Mouse (Mus musculus): ENCODE results near the gene Hectd3.

Hectd3 gene

DNA sequence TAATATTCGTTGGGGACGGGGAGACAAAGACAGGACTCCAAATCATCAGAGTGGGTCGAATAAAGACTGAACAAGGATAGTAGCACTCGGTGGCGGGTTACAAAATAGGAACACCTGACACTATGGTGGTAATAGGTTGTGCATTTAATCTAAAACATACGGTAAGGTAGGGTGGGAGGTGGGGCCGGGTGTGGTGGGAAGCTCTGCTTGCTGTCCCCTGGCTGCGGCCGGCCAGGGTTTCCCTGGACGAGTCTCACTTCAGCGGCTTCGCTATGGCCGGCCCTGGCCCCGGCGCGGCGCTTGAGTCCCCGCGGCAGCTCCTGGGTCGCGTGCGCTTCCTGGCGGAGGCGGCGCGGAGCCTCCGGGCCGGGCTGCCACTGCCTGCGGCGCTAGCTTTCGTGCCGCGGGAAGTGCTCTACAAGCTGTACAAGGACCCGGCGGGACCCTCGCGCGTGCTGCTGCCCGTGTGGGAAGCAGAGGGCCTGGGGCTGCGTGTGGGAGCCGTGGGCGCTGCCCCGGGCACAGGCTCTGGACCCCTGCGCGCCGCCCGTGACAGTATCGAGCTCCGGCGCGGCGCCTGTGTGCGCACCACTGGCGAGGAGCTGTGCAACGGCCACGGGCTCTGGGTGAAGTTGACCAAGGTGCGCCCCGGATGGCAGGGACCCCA, at the start of gene Hectd3:
Hectd3 (plus strand) TSS at position 187 of the 667 bp plus-strand sequence.
- peak; percentile 81 for DNase-seq (ENCODE audit: low read depth)

DNA sequence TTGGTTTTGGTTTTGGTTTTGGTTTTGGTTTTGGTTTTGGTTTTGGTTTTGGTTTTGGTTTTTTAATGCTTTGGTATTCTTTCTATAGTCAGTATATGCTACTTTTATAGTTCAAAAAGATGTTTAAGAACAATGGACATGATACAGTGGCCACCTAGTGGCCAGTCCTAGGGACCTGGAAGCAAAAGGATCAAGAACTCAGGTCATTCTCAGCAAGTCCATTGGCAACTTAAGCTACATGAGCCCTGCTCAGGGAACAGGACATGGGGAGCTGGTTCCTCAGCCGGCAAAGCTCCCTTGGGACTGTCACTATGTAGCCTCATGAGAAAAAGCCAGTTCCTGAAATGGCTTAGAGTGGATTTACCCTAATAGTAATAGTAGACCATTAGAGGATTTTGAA, 43.5 kb upstream of the Hectd3 start:
- peak; percentile 60 for DNase-seq (ENCODE audit: low read depth)

DNA sequence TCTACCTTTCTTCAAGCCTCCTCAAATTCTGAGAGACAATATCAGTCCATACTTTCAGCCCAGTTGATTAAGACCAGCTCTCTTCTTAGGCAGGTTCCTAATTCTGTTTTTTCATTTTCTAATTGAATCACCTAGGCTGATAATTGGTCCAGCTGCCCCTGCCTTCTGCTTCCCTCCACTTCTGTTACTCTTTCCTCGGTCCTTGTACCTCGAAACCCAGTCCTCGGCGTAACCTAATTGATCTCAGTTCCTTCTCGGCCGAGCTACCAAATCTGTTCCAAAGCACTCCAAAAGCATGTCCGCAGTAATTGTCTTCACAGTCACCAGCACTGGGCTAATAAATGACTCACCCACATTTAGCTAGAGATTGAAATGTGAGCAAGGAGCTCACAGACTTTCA, 40.2 kb upstream of the Hectd3 start:
- DNase-seq (ENCODE audit: low read depth): no peak

DNA sequence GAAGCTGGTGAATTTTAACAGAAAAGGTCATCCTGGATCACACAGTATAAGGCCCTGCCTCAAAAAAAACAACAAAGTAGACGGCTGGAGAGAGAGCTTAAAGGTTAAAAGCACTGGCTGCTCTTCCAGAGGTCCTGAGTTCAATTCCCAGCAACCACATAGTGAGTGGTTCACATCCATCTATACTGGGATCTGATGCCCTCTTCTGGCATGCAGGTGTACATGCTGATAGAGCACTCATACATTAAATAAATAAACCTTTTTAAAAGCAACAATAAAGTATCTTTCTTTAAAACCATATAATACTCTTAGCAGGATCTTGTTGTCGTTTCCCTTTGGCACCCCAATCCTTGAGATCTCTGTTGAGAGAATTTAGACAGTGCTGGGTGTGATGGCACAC, 18.6 kb upstream of the Hectd3 start:
- DNase-seq (ENCODE audit: low read depth): peak; percentile 16

DNA sequence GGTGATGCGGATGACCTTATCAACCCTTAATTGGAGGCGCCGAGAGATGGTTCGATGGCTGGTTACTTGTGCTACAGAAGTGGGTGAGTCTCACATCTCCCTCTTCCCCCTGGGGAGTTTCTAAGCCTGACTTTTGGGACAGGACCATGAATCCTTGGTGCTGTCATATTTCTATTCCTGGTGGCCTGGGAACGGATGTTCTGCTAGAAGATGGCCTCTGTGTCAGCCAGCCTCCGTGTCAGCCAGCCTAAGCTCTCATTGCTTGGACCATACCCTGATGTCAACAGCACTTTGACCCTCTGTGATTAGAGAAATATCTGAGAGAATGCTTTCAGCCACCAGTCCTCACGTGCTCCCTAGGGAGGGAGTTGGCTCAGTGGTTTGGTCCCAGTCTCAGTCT, 9.4 kb upstream of the Hectd3 start:
- no peak for DNase-seq (ENCODE audit: low read depth)

DNA sequence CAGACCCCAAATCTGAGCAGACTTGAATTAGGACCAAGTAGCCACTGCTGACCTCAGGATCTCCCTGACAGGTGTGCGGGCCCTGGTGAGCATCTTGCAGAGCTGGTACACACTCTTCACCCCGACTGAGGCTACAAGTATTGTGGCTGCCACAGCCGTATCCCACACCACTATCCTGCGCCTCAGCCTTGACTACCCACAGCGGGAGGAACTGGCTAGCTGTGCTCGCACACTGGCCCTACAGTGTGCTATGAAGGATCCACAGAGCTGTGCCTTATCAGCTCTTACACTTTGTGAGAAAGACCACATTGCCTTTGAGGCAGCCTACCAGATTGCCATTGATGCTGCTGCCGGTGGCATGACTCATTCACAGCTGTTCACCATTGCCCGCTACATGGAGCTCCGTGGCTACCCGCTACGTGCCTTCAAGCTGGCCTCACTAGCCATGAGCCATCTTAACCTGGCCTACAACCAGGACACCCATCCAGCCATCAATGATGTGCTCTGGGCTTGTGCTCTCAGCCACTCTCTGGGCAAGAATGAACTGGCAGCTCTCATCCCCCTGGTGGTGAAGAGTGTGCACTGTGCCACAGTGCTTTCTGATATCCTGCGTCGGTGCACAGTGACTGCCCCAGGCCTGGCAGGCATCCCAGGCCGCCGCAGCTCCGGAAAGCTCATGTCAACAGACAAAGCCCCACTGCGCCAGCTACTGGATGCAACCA, 8.6 kb upstream of the Hectd3 start:
- peak; percentile 95 for DNase-seq (ENCODE audit: low read depth)

DNA sequence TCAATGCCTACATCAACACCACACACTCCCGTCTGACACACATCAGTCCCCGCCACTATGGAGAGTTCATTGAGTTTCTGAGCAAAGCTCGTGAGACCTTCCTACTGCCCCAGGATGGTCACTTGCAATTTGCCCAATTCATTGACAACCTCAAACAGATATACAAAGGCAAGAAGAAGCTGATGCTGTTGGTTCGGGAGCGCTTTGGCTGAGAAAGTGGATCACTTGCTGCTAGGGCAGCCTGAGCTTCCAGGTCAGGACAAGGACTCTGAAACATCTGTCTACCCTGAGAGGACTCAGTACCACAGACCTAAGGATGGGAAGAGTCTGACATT, 8.0 kb upstream of the Hectd3 start:
- no peak for DNase-seq (ENCODE audit: low read depth)

DNA sequence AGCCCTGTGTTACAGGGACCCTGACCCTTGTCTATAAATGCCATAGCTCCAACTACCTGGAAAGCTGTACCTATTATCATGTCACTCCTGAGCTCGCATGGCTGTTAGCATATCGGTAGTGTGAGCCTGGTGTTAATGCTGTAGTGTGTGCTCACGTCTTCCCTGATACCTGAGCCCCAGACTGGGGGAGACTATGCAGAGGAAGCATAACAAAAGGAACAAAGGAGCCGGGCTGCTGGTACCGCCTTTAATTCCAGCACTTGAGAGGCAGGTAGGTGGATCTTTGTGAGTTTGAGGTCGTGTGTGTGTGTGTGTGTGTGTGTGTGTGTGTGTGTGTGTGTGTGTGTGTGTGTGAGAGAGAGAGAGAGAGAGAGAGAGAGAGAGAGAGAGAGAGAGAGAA, 5.4 kb upstream of the Hectd3 start:
- no peak for DNase-seq (ENCODE audit: low read depth)

DNA sequence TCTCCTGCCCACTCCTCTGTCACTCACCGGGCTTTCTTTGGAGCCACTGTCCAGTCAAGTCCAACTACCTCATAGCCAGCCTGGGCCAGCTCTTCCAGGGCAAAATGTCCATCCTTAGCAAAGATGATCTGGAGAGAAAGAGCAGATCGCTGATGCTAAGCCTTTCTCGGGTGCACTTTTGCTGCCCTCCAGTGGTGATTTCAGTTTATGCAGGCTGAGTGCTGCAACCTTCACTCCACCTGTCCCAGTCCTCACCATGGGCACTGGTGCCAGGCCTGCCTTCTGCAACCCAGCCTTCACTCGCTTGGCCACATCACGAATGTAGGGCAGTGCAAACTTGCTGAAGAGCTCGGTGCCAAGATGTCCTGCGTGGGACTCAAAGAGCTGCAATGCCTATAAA, 3.8 kb upstream of the Hectd3 start:
- DNase-seq (ENCODE audit: low read depth): peak; percentile 76

DNA sequence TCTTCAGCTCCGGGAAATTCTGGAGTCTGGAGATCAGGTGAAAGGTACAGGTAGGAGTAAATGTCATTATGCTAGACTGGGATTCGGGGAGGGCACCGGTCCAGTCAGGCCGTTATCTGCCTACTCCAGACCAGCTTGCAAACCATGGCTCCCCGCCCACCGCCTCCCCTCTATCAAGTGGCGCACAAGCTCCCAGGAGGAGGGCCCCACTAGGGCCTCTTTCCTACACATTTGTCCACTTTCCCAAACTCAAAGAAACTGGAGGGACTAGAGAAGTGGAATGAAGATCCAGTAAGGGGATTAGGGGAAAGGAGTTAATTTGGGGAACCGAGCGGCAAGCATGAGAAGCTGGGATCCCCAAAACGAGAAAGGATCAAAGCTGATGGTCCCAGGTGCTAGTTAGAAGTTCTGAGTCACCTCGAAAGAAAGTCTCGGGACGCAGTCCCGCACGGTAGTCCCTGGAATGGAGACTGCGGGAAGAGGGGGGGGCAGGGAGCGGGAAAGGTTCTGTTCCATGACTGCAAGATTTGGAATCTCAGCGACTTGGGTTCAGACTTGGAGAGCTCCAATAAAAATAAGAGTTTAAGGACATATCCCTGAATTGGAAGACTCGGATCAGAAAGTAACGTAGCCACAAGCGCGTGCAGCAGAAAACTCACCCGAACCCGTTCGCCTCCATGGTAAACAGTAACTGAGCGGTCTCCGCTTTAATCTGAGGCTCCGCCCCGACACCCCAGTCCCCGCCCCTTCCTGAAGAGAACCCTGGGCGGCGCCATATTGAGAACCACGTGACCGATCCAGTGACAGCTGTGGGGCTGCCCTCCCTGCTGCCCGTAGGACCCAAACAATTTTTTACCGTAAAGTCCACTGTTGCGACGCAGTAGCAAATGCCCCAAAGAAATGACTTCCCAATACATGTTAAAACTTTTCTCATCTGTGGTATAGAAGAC, 1.2 kb upstream of the Hectd3 start, which contains the start of gene Urod:
Urod (minus strand) TSS at position 742 of the 950 bp plus-strand sequence.
- peak; percentile 96 for DNase-seq (ENCODE audit: low read depth)

DNA sequence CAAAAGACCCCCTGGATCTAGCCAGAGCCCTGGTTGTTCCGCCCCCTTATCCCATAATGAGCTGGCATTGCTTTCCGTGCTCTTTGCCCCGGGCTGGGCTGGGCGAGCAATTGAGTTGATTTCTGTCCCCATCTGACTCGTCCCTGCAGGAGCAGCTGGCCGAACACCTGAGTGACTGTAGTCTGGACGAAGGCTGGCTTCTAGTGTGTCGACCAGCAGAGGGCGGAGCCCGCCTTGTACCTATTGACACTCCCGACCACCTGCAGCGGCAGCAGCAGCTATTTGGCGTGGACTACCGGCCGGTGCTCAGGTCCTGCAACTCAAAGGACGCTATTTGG, 650 bp downstream of the Hectd3 start:
- DNase-seq (ENCODE audit: low read depth): peak; percentile 54

DNA sequence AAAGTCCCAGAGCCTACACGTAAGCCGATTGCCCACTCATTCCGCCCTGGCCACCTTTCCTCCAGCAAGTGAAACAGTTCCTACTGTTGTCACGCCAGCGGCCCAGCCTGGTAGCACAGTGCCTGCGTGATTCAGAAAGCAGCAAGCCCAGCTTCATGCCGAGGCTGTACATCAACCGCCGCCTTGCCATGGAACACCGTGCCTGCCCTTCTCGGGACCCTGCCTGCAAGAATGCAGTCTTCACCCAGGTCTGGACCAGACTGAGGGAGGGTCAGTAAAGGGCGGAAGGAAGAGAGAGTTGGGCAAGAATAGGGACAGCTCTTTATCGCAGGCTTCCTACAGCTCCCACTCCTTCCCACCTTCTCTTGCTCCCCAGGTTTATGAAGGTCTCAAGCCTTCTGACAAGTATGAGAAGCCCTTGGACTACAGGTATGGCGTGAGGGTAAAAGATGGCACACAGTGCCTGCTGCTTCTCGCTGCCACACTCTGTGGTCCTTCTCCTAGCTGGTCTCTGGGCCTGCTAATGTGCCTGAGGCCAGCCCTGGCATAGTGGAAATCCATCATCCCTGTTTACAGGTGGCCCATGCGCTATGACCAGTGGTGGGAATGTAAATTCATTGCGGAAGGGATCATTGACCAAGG, 4.5 kb downstream of the Hectd3 start:
- no peak for DNase-seq (ENCODE audit: low read depth)

DNA sequence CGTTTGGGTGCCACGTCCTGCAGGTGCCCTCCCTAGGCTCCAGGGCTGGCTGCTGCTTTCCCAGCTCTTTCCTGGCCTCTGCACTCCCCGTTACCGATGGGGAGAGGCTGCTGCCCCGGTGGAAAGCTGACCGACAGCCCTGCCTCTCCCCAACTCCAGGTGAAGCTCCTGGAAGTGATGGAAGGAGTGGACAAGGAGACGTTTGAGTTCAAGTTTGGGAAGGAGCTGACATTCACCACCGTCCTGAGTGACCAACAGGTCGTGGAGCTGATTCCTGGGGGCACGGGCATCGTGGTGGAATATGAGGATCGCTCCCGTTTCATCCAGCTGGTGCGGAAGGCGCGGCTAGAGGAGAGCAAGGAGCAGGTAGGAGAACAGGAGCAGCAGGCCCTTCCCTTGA, 6.8 kb downstream of the Hectd3 start:
- no peak for DNase-seq (ENCODE audit: low read depth)

DNA sequence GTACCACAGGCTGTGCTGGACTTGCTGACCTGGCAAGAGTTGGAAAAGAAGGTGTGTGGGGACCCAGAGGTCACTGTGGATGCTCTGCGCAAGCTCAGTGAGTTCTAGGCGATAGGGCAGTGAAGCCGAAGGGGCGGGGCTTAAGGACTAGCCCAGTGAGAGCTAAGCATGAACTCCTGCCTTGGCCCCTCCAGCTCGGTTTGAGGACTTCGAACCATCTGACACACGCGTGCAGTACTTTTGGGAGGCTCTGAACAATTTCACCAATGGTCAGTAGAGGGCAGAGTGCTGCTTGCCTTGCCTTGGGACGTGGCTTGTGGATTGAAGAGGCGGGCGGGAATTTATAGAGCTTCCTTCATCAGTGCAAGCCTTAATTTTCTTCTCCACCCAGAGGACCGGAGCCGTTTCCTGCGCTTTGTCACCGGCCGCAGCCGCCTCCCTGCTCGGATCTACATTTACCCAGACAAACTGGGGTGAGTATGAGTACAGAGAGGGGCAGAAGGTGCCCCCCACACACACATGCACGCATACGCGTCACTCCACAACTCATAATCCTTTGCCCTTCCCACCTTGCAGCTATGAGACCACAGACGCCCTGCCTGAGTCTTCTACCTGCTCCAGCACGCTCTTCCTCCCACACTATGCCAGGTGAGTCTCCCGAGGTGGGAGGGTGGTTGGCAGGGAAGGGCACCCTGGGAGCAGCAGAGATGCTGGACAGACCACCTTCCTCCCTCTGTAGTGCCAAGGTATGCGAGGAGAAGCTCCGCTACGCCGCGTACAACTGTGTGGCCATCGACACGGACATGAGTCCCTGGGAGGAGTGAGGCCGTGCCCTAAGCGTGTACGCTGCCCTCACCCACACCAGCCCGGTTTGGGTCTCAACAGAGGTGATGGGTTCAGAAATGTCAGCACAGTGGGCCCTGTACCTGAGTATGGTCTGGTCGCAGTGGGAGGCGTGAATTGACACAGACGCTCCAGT, 7.7 kb downstream of the Hectd3 start:
- DNase-seq (ENCODE audit: low read depth): peak; percentile 61

DNA sequence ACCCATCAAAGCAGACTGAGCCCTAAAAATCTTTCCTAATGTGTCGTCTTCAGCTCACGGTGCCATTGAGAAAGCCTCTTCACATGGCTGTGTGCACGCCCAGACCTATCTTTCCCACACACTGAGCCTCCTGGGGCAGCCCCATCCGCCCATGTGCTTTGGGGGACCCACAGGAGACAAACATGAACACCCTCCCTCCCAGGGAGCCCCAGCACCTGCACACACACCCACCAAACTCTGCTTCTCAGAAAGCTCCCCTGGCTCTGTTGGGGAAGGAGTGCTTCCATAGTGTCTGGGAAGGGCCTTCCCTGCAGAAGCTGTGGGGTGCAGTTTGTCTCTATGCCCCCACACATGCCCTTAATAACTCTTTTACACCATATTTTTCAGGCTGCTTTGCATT, 9.5 kb downstream of the Hectd3 start:
- no peak for DNase-seq (ENCODE audit: low read depth)

DNA sequence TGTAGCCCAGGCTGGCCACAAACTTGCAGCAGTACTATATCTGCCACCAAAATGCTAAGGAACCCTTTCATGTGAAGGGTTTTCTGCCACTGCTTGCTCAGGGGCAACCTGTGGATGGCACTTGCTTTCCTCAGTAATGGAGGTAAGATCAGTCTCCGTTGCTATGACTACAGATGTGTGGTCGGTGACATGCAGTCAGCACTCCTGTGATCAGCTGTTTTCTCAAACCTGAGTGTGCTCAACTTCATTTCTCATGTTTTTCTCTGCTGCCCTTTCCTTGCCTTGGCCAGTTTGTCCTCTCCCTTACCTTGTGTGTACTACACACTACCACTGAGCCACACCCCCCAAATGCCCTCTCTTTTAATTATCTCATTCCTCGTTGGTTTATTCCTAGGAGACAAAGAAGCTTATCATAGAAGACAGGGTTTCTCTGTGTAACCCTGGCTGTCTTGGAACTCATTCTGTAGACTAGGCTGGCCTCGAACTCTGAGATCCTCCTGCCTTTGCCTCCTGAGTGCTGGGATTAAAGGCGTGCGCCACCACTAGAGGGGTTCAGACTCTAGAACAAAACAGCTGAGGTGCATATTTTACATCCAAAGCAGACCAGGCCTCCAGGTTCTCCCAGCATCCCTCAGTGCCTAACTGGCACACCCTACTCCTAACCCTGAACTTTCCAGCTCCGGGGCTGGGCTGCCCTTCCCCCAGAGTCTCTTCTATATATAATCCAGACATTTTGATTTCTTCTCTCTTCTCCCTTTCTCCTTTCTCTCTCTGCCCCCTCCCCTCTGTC, 10.7 kb downstream of the Hectd3 start:
- DNase-seq (ENCODE audit: low read depth): no peak

DNA sequence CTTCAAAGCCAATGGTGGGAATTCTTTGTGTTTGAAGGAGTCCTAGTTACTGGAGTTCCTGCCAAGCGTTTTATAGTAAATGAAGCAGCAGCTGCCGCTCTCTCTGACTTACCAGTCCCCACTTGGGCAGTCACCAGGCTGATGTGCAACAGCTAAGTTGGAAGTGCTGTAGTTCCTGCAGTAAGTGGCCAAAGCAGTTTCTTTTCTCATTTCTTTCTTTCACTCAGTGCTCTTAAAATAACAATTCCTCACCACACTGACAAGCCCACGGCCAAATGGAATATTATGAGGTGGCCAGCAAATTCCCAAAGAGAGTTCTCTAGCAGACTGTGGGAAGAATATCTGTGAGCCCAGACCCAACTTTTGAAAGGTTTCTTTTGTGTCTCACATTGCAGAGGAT, 11.9 kb downstream of the Hectd3 start:
- no peak for DNase-seq (ENCODE audit: low read depth)

DNA sequence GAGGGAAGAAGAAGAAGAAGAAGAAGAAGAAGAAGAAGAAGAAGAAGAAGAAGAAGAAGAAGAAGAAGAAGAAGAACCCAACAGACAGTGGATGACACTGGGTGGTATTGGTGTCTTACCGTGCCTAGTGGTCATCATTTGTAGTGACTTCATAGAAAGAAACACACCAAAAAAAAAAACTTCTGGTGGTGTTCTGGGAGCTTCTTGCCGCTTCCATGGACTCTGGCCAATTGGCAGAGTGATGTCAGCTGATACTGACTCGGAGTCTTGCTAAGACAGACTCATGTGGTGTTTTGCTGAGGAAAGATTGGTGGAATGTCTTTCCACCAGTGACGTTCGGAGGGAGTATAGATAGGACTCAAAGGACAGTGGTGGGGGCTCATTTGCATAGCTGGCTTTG, 15.1 kb downstream of the Hectd3 start:
- no peak for DNase-seq (ENCODE audit: low read depth)

DNA sequence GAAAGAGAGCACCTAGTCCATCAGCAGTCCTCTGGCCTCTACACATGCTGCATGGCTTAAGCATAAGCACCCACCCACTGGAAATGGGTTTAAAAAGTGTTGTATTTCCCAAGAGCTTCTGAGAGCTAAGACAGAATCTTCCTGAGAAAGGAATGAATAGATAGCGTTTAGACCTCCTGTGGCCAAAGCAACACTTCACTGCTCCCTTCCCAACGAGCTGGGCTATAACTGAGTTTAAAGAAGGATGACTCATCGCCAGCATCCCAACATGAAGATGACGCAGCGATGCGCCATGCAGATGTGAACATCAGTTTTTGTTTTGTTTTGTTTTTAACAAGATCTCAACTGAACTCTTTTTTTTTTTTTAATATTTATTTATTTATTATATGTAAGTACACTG, 18.5 kb downstream of the Hectd3 start:
- peak; percentile 51 for DNase-seq (ENCODE audit: low read depth)

DNA sequence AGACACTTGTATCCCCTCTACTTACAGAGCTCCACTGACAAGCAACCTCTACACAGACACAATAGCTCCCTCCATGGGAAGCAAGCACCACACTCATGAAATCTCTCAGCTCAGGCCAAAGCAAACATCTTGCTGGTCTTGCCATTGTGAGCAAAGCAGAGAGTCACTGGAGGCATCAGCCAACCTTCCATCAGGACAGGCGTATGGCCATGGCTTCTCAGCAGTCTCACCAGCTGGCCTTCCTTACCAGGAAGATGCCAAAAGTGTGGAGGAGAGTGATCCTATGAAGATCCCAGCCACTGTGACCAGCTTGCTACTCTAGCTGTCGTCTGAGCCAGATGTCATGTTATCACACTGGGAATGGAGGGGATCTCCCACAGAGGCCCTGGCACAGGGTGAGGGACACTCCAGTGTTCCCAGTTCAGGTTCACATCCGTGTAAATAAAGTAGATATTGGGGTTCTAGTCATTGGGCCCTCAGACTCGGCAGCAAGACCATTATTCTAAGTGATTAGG, 19.8 kb downstream of the Hectd3 start:
- DNase-seq (ENCODE audit: low read depth): no peak

Data from 416B (cell line).